Mouse (Mus musculus) adrenal gland, postnatal 25 days (tissue): ENCODE data around the gene Jazf1. TPM values are rescaled to one million over a fixed set of nuclear protein-coding genes. Genes with fewer than 3 reads are reported as not detected.
A peak's percentile ranks its signal among the peaks of the same experiment; 100 is the strongest.

Experiments used
- DNase-seq: peaks from one replicate; pipeline ENCODE4 v3.0.0; 2021; ENCODE audit warnings: mixed read lengths
- total RNA-seq: library from RNA; stranded (reverse); gene quantifications from 2 replicates; pipeline ENCODE4 v1.2.3, GENCODE M21; 2021

The Jazf1 gene
- total RNA-seq, 1 experiment from 2014 or later: 4.0 TPM

DNA sequence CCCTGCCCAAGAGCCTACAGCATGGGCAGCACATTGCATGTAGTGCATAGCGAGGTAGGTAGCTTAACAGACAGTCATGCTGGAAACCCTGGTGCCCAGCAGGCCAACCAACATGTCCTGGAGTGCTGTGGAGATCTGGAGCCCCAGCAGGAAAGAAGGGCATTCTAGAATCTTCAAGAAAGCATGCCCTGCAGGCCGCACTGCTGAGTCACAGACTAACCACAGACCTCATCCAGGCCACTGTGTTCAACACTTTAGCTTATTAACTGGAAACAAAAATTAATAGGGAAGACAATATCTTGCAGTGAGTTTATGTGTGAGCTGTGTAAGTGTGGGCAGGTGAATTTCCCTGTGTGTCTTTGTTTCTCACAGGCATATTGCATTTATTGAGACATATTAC lies 222.1 kb downstream of the Jazf1 start:
- no peak for DNase-seq

DNA sequence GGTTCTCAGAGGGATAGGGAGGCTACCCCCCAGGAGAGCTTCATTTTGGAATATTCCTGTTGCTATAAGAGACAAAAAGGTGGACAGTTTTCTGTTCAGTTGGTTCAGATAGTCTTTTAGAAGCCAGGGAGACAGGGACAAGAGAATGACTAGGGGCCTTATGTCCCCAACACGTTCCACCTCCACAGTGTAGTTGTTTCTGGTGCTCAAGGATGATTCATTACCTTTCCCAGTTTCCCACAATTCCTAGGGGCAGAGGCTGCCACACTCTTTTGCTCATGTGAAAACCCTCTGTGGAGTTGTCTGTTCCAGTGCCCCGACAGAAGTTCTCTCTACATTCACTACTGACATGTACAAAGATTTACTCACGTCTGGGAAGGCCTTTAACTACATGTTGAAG lies 223.7 kb downstream of the Jazf1 start:
- no peak for DNase-seq

- peak; percentile 13 for DNase-seq
Measured at GRCm38 (mm10) chr6:52843027-52843426, 225.4 kb downstream of the Jazf1 start.

- DNase-seq: no peak
Measured at GRCm38 (mm10) chr6:52842598-52842997, 225.8 kb downstream of the Jazf1 start.

DNA sequence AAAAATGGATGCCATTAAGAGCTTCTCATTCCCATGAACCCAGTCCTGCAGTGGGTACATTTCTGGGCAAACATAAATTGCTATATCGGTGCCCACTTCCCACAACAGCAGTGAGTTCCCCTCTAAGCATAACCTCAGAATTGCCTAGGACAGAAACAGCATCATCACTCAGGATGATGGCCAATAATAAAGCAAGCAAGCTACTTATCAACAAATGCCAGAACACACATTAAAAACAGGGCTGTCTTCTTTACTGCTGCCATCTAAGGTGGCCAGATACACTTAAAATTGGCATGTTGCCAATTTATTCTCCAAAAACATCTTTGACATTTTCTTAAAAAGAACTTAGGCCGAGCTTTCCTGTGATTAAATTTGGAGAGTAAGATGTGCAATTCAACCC lies 226.8 kb downstream of the Jazf1 start:
- DNase-seq: no peak

DNA sequence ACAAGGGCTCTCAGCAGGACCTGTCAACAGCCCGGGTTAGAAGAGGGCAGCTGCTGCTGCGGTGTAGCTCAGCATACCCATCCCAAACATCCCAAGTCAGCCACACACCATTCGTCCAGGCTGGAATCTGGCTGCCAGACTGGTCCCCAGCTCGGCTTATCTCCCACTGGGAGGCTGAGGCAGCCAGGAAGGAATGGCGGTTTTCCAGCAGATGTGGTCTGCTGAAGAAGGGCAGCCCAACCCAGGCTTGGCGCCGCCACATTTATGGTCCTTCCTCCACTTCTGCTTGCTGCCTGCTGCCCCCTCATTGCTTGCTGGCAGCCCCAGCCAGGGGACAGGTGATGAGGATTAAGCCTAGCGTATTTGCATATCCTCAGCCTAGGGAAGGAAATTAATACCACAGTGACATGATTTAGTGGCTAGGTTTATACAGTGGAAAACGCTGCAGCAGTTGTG lies 227.8 kb downstream of the Jazf1 start:
- DNase-seq: no peak

DNA sequence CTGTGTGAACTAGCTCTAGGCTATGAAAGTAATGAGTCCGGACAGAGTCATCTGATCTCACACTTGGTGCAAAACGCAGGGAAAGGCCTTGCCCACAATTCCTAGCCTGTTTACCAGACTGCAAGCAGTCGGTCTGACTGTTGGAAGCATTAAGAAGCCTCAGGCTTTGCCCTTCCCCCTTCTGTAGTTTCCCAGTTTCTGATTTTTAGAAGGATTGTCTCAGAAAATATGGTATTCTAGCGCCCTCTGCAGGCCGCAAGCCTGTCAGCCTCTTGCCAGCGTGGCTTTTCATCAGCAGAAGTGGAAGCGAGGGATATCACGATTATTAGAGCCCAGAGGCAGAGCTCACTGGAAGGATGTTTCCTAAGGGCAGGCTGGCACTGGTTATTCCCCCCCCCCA lies 229.7 kb downstream of the Jazf1 start:
- peak; percentile 81 for DNase-seq

GRCm38 (mm10) chr6:52837792-52838191 lies 230.6 kb downstream of the Jazf1 start:
- DNase-seq: no peak

DNA sequence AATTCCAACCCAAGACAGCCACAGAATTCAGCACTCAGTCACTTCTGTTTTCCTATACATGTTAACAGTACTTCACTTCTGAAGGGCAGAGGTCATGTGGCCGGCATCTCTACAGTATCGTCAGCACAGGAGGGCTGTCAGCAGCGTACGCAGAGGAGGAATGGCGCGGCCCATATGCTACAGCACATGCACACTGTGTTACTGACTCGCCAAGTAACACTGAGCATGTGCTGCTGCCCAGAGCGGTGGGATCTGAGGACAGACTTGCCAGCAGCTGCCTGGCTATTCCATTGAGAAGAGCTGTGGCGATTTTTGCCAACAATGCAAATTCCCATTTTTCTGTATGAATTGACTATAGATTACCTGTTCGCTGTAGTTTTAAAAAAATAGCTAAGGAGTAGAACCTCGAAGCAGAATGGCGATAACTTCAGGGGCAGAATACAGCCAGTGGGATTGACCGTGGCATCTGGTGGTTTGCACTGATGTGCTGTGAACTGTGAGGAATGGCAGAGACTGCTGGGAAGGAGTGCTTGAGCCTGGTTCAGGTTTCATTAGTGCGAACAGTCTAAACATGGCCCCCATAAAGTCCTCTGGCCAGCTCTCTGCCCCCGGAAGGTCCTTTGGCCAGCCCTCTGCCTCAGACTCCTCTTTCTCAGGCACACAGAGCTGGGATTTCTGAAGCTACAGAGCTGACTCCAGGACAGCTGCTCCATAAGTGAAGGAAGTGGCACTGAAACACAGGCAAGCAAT lies 232.1 kb downstream of the Jazf1 start:
- no peak for DNase-seq

GRCm38 (mm10) chr6:52827752-52828277 lies 240.6 kb downstream of the Jazf1 start:
- DNase-seq: no peak

- peak; percentile 77 for DNase-seq
Measured at GRCm38 (mm10) chr6:52825535-52825934, 242.9 kb downstream of the Jazf1 start.

GRCm38 (mm10) chr6:52824977-52825482 lies 243.4 kb downstream of the Jazf1 start:
- DNase-seq: peak; percentile 20

DNA sequence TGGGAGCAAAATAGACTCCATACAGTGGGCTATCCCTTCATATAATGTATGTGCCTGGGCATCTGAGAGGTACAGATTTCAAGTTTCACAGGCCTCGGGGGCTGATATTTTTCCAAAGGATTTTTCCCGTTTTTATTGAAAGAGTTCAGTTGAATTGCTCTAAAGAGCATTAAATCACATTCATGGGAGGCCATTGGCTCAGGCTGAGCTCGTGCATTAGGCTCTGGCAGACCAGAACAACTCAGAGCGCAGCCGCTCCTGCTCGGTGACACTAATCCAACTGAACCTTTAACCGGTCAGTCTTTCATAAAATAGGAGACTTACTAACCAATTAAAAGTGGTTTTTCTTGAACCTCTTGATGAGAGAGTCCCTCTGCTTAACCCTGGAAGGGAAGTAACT lies 245.4 kb downstream of the Jazf1 start:
- DNase-seq: no peak

DNA sequence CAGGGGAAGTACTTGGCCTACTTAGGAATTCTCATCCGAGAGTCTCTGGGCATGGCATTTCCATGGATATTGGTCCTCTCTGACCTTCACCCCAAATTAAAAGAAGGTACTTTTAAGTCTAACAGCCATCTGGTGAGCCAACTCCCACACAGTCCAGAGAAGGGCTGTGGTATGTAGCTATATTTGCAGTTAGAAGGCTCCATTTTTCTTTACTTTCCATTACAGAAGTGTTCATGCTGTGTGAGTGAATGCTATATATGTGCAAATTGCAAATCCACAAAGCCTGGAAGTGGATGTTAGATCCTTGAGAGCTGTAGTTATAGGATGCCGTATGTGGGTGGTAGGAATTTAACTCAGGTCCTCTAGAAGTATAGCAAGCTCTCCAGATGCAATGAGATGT lies 245.8 kb downstream of the Jazf1 start:
- no peak for DNase-seq

GRCm38 (mm10) chr6:52819353-52819752 lies 249.1 kb downstream of the Jazf1 start:
- DNase-seq: no peak

GRCm38 (mm10) chr6:52818041-52818440 lies 250.4 kb downstream of the Jazf1 start:
- no peak for DNase-seq

DNA sequence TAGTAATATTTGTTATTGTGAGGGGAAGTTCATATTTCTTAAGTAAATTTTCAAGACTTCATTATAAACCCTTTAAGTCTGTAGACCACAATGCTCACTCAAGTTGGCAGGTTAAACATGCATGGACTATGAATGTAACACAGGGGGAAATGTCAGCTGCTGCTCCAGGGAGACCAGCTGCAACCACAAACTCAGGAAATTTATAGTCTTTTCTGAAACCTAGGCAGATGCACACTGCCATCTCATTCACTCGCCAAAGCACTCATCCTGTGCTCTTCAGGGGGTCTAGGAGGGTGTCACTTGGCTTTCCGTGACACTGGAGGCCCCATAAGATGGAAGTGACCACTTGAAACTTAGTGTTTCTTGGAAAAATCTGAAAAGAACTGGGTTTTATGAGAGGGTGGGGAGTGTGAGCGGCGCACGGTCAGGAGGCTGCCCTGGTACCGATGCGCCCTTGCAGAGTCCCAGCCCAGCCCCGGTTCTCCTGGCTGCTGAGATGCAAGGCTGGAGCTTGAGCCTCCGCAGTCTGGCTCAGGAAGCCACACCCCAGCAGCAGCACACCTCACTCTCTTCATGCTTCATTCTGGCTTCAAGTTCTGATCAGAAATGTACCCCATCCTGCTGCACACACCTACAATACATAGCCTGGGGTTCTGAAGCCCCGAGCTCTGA lies 251.1 kb downstream of the Jazf1 start:
- no peak for DNase-seq

DNA sequence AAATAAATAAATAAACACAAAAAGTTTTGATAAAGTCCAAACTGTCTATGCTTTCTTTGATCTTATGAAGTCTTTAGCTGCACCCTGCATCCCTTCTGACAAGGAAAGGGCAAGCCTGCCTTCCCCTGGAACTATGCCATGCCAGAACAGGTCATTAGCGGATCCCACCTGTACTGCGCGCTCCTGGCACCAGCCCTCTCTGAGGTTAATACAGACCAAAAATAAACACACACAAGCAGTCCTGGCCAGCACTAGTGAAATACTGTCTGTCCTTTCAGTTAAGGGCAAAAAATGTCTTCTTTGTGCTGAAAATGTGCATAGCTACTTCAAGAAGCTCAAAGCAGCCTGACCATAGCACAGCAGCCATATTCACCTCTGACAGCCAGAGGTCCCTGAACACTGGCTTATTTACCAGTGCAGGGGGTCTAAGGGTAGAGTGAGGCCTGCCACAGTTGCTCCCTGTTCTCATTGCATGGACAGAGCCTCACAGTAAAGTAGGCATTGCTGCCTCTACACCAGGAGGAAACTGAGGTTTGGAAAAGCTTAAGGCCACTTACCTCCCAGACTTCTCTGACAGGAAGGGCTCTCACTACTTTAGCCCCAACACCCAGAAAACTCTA lies 263.1 kb downstream of the Jazf1 start:
- no peak for DNase-seq

- DNase-seq: no peak
Measured at GRCm38 (mm10) chr6:52802181-52802580, 266.2 kb downstream of the Jazf1 start.

GRCm38 (mm10) chr6:52797252-52797800 lies 271.1 kb downstream of the Jazf1 start:
- DNase-seq: no peak

DNA sequence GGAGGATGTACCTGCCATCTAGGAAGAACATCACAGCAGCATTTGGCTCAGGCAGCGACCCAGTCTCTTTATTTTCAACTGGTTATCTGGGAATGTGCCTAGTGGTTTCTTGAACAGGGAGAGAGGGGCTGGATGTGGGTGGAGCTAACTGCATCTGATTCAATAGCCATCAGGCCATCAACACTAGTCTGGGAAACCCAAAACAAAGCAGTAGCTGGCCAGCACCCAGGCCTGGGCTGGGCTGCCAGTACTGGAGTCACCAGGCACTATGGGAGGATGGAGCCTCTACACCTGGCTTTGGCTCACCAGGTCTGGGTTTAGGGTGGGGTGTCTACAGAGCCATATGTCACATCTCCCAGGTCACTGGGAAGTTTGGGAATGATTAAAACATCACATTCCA lies 271.7 kb downstream of the Jazf1 start:
- no peak for DNase-seq

DNA sequence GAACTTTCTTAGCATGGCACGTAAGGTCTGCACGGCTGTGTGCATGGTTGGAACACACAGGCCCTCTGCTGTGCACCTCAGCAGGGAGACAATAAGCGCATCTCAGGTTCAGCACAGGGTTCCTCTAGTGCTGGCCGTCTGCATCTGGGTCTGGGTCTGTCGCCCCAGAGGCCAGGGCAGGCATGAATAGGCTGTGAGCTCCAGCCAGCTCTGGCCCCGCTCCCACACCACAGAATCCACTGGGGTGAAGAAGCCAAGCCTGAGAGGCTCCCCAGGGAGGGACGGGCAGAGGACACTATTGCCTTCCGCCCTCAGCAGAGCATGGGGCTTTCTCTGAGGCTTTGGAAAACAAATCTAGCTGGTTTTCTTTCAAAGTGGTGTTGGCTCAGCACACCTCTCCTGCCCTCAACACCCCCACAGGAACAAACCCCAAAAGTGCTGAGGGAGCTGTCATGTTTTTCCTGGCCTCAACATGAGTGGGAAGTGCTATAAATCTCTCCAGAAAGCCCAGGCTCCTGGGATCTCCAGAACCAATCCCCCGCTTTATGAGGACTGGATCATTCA lies 272.3 kb downstream of the Jazf1 start:
- peak; percentile 16 for DNase-seq
